Mouse (Mus musculus) heart, adult 9 months (tissue): ENCODE measurements around the gene Syt13.

ENCODE experiments used
- DNase-seq, 2 experiments: peaks; one replicate each; pipeline ENCODE4 v3.0.0; 2022; ENCODE audit warnings: low spot score in 2 of 2

Gene Syt13

GRCm38 (mm10) chr2:92924677-92925259, 9.9 kb downstream of the Syt13 start:
- DNase-seq, result no peak

- no peak for DNase-seq
These were observed 14.8 kb downstream of the Syt13 start for GRCm38 (mm10) chr2:92929696-92930095.

GRCm38 (mm10) chr2:92931061-92931460, 16.2 kb downstream of the Syt13 start:
- no peak for DNase-seq

- DNase-seq, result no peak
These were observed 18.5 kb downstream of the Syt13 start for GRCm38 (mm10) chr2:92933379-92933778.

GRCm38 (mm10) chr2:92934312-92934982, 19.5 kb downstream of the Syt13 start:
- DNase-seq, result no peak

GRCm38 (mm10) chr2:92935483-92935882, 20.6 kb downstream of the Syt13 start:
- no peak for DNase-seq

GRCm38 (mm10) chr2:92938063-92938462, 23.2 kb downstream of the Syt13 start:
- no peak for DNase-seq

GRCm38 (mm10) chr2:92938827-92939226, 23.9 kb downstream of the Syt13 start:
- no peak for DNase-seq

GRCm38 (mm10) chr2:92940963-92941362, 26.1 kb downstream of the Syt13 start:
- no peak for DNase-seq

GRCm38 (mm10) chr2:92941463-92941862, 26.6 kb downstream of the Syt13 start:
- DNase-seq, result no peak

GRCm38 (mm10) chr2:92943406-92943805, 28.5 kb downstream of the Syt13 start:
- DNase-seq, result peak; percentile 23 to 58

- no peak for DNase-seq
These were observed 29.5 kb downstream of the Syt13 start for GRCm38 (mm10) chr2:92944356-92944755.

- no peak for DNase-seq
These were observed 30.3 kb downstream of the Syt13 start for GRCm38 (mm10) chr2:92945125-92945746.

GRCm38 (mm10) chr2:92945824-92946598, 31.1 kb downstream of the Syt13 start:
- DNase-seq, result no peak

GRCm38 (mm10) chr2:92947981-92948698, 33.2 kb downstream of the Syt13 start:
- DNase-seq, result peak; percentile 8 to 10

- DNase-seq, result no peak
These were observed 33.9 kb downstream of the Syt13 start for GRCm38 (mm10) chr2:92948699-92949300.

GRCm38 (mm10) chr2:92949518-92949917, 34.6 kb downstream of the Syt13 start:
- DNase-seq, result no peak

- no peak for DNase-seq
These were observed 38.6 kb downstream of the Syt13 start for GRCm38 (mm10) chr2:92953450-92953849.

- DNase-seq, result peak in 1 of 2 experiments; percentile 50
These were observed 39.7 kb downstream of the Syt13 start for GRCm38 (mm10) chr2:92954404-92955114.

- DNase-seq, result no peak
These were observed 42.0 kb downstream of the Syt13 start for GRCm38 (mm10) chr2:92956943-92957342.

- DNase-seq, result no peak
These were observed 43.7 kb downstream of the Syt13 start for GRCm38 (mm10) chr2:92958640-92959039.
